Mouse (Mus musculus) cerebellum, adult (tissue): Measurements from ENCODE around the gene M6pr.
A peak's percentile ranks its signal among the peaks of the same experiment; 100 is the strongest.
"Not testable (repeated sequence)": the region's sequence is repeated elsewhere in the genome, so short reads cannot be mapped to it uniquely, and the experiment has no call there.

ENCODE experiments used
- ATAC-seq: cut with Nextera tagmentation; 2 replicates; pipeline ENCODE4 v1.9.2; 2017; ENCODE audit warnings: mild to moderate bottlenecking, moderate library complexity, mixed read lengths; ENCODE audit not compliant: insufficient number of reproducible peaks, low FRiP score, low TSS enrichment

M6pr gene

GRCm38 (mm10) chr6:122340349-122341000 is 32.0 kb downstream of the M6pr start, which contains the start of gene Phc1:
TSS of gene Phc1 (minus strand) at chr6:122340561.
- 0 out of 2 replicates have a peak, but pooled peaks have one; percentile 21 for ATAC-seq

DNA sequence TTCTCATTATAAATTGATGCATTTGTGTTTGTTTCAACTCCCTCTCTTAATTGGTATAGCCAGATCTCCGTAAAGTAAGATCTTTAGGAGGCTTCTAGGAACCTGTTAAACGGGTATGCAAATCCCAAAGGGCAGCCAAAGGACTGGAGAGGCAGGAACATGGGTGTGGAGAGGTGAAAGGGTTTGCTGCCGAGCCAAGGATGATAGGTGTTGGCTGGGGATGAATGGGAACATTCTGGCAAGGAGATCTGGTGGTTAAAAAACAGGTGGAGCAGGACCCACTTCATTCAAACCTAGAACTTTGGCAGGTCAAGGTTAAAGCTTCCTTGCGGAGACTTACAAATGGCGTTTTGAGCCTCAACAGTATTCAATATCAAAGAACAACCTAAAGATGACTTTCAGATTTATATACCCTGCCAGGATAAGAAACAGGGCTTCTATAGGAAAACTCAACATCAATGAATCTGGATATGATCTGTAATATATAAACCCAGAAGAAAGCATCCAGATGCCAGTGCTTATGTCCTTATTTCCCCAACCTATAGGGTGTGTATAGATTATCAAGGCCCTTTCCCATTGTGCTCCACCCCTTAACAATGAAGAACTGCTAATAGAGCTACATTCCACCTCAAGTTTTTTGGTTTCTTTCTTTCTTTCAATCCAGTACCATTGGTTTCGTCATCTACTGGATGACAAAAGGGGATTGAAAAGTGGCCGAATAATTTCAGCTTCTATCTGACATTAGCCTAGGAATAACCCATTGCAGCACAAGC is 32.7 kb downstream of the M6pr start:
- ATAC-seq, result no peak

- ATAC-seq, result no peak
Observed at GRCm38 (mm10) chr6:122342125-122342524, 33.6 kb downstream of the M6pr start.

DNA sequence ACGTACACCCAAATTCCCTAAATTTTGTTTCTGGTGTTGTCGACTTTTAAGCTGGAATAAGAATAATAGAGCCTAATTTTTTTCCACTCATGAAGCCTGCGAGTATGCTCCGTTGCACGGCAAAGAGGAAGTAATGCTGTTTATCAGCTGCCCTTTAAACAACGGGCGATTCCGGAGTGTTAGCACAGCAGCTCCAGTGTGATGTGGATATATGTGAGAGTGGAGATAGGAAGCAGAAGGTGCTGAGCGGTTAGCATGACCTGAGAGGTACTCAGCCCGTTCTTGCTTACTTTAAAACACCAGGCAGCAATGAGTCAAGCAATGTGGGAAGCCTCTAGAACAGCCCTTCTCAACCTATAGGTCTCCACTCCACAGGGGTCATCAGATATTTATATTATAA is 35.2 kb downstream of the M6pr start:
- ATAC-seq, result no peak

DNA sequence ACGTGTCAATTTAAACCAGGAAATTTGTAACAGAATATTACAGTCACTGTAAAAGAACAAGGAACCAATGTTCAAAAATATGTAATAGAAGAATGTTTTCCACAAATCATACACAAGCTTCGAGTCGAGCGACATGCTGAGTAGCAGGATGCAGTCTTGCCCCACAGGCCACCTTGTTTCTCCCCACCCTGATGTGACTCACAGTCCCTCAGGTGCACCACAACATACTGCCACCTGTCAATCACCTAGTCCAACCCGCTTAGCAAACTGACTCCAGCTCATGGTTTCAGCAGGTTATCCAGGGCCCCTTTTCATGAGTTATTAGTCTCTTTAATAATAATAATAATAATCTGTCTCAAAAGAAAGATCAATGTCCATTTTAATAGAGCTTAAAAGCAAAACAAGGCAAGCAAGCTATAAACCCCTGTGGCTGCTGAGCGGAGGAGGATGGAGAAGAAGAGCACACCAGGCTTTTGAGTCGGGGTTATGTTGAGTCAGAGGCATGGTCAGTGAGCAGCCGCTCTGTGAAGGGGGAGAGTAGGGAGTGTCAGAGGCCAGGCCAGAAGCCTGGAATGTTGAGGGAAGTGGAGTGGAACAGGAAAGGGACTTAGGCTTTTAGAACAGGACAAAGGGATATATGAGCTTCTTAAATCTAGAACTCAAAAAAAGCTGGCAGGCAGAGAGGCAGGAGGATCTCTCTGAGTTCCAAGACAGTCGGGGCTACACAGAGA is 36.0 kb downstream of the M6pr start:
- no peak for ATAC-seq

DNA sequence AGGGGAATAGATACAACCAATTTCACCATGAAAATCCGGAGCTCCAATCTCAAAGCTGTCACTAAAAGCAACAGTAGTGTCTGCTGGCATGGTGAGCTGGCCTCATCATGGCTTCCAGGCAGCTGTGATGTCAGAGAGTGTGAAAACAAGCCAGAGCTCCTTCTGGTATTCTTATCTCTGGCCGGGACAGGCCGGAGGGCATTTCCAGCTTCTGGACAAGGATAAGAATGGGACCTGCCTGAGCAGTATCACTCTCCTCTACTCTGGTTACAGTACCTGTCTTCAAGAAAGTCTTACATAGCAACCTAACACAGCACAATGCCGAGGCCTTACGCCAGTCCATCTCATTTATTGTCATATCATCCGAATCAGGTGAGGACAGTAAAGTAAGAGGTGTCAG is 37.2 kb downstream of the M6pr start:
- ATAC-seq, result no peak

DNA sequence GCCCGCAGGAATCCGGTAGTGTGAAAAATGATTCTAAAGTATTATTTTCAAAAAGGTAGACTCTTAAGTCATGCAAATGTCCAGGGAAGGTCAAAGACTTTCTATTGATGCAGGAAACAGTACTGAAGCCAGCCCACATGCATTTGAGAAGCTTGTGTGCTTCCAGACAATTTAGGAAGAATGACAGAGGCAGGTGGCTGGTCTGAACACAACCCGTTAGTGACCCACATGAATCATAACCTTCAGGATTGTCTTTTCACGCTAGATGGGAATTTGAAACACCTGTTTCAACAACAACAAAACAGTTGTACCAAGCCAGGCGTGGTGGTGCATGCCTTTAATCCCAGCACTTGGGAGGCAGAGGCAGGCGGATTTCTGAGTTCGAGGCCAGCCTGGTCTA is 37.9 kb downstream of the M6pr start:
- ATAC-seq, result no peak

DNA sequence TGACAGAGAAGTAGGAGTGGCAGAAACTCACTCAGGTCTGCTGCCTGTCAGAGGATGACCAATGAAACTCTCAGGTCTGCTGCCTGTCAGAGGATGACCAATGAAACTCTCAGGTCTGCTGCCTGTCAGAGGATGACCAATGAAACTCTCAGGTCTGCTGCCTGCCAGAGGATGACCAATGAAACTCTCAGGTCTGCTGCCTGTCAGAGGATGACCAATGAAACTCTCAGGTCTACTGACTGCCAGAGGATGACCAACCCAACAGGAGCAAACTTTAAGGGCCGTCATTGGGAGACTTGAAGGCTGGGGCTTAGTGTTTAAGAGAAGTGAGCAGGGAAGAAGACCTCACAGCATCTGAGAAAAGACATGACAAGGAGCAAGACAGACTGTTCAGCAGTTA is 38.8 kb downstream of the M6pr start:
- not testable (repeated sequence) for ATAC-seq

DNA sequence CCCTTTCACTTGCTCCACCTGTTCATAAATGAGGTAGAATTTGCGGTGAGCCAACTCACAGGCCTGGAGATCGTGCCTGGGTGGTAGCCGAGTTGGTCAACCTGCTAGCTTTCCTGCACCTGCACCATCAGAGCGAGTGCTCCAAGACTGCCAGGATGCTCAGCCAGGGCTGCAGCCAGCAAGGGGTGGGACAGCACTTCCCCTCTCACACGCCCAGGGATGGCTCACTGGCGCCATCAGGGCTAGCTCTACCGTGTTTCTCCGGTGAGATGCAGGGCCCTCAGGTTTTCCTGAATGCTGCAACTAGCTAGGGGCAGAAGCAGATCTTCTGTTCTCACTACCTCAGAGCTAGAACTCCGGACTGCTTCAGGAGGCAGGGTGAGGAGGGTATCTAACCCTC is 47.4 kb downstream of the M6pr start:
- ATAC-seq, result no peak

DNA sequence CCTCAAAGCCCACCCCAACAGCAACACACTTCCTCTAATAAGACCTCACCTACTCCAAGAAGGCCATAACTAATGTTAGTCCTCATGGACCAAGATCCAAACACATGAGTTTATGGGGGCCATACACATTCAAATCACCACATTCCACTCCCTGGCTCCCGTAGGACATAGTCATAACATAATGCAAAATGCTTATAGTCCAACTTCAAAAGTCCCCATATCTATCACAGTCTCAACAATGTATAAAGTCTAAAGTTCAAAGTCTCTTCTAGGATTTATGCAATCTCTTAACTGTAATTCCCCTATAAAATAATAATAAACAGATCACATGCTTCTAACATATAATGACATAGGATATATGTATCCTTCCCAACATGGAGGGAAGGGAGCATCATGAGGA is 48.6 kb downstream of the M6pr start:
- no peak for ATAC-seq

DNA sequence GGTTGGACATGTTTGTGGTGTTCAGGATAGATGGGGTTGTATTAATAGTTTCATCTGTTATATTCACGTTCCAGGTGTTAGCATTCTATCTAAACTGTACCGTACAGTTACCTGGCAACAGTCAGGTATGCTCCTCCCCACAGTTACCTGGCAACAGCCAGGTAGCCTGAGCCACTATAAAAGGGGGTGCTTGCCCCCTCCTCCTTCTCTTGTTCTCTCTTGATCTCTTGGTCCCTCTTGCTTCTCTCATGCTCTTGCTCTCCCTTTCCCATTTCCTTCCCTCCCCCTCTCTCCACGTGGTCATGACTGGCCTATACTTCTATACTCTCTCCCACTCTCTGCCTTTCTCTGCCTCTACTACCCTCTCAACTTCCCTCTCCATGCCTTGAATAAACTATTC is 57.2 kb downstream of the M6pr start:
- no peak for ATAC-seq

- ATAC-seq, result no peak
Observed at GRCm38 (mm10) chr6:122366287-122366686, 57.8 kb downstream of the M6pr start.

GRCm38 (mm10) chr6:122366976-122367375 is 58.5 kb downstream of the M6pr start:
- no peak for ATAC-seq
